Mouse (Mus musculus) E14TG2a.4 (cell line): ENCODE data around the gene Tesmin.
A peak's percentile ranks its signal among the peaks of the same experiment; 100 is the strongest.

Experiments
- H3K27me3 ChIP-seq: 2 replicates; pipeline ENCODE4 v1.6.1; 2014; ENCODE audit warnings: low read length, control low read depth; ENCODE audit not compliant: insufficient read depth
- H3K36me3 ChIP-seq: 2 replicates; pipeline ENCODE4 v1.6.1; 2014; ENCODE audit warnings: low read length, control low read depth; ENCODE audit not compliant: insufficient read depth
- H3K4me1 ChIP-seq: replicated peaks from 2 replicates; pipeline ENCODE4 v1.6.1; 2014; ENCODE audit warnings: low read depth, low read length, control low read depth
- H3K4me3 ChIP-seq: replicated peaks from 2 replicates; pipeline ENCODE4 v1.5.1; 2014; ENCODE audit warnings: mild to moderate bottlenecking, low read length
- H3K9me3 ChIP-seq: 2 replicates; pipeline ENCODE4 v1.6.1; 2014; ENCODE audit warnings: low read length, control low read depth
- CTCF ChIP-seq: conservative IDR thresholded peaks from 2 replicates; pipeline ENCODE4 v1.5.1; 2014; ENCODE audit warnings: low read length
- NANOG ChIP-seq: IDR thresholded peaks from 2 replicates; pipeline ENCODE4 v1.6.1; 2014; ENCODE audit warnings: borderline replicate concordance, low read length, mixed read lengths
- POU5F1 ChIP-seq: IDR thresholded peaks from 2 replicates; pipeline ENCODE4 v1.6.1; 2014; ENCODE audit warnings: low read length, borderline replicate concordance

Tesmin gene

DNA sequence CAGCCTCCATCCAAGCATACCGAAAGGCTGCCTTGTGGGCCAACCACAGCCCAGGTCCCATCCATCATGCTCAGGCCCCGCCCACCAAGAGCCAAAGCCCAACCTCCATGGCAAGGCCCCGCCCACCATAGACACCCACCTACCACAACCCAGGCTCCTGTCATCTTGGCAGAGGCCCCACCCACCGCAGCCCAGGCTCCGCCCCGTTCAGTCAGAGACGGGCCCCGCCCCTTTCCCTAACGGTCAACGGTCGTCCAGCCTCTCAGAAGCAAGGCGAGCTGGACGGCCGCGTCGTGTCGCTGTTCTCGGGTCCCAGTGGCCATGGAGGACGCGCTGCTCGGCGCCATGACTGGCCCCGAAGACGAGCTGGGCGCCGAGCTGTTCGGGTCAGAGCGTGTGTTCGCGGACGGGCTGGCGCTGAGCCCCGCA, at the start of gene Tesmin:
Tesmin (plus strand) TSS at position 229 of the 429 bp plus-strand sequence.
- TF ChIP-seq NANOG (no peak), CTCF (no peak), POU5F1 (no peak)
- Histone ChIP-seq H3K36me3 (peaks cover 35% of the 10 kb centered on the region), H3K4me1 (peaks cover 23% of the 10 kb centered on the region), H3K4me3 (peak within 1 kb of the TSS; percentile 85), H3K27me3 (no peaks in the 10 kb centered on the region), H3K9me3 (peaks cover 6% of the 10 kb centered on the region)

DNA sequence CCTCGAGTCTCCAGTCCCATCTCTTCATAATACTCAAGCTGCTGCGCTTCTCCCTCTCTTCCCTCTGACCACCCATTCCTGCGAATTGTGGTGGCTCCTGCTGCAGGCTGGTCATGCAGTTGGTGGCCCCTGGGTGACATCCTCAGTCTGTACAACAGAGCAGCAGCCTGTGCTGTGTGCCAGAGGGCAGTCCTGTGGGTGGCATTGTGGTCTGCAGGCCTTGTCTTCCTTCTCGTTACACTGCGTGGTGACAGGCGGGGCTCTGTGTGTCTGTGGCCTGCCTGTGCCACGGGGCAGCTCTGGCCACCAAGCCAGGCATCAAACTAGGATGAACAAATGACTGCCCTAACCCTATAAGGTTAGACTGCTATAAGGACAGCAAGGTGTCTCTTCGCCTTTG, 49.5 kb upstream of the Tesmin start:
- peaks cover 15% of the 10 kb centered on the region; the same call in 1 of the 2 replicates for H3K36me3 ChIP-seq
- peaks cover 38% of the 10 kb centered on the region for H3K4me1 ChIP-seq
- no peaks in the 10 kb centered on the region for H3K9me3 ChIP-seq
- no peaks in the 10 kb centered on the region for H3K27me3 ChIP-seq
- TF ChIP-seq NANOG (no peak), CTCF (no peak), POU5F1 (no peak)
- no peak overlapping the region for H3K4me3 ChIP-seq

DNA sequence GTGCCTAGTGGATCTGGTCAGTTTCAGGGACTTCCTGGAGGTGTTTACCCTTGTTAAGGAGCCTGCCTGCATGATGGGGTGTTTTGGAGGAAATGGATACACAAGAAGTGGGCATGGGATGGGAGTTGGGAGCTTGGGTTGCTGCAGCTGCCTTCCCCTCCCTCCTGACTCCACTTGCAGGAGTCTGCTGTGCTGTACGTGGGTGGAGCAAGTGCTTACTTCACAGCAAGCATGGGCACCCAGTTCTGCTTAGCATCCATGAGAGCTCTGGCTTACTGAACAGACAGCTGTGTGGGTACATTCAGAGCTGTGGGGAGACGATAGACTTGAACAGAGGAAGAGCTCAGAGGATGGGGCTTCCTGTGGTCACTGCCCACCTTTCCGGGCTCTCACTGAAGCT, 47.6 kb upstream of the Tesmin start:
- no peak for TF ChIP-seq CTCF
- no peak for TF ChIP-seq POU5F1
- no peak for TF ChIP-seq NANOG
- Histone ChIP-seq H3K4me3 (no peak overlapping the region), H3K36me3 (peaks cover 15% of the 10 kb centered on the region; the same call in 1 of the 2 replicates), H3K9me3 (no peaks in the 10 kb centered on the region), H3K27me3 (no peaks in the 10 kb centered on the region), H3K4me1 (peaks cover 39% of the 10 kb centered on the region)

DNA sequence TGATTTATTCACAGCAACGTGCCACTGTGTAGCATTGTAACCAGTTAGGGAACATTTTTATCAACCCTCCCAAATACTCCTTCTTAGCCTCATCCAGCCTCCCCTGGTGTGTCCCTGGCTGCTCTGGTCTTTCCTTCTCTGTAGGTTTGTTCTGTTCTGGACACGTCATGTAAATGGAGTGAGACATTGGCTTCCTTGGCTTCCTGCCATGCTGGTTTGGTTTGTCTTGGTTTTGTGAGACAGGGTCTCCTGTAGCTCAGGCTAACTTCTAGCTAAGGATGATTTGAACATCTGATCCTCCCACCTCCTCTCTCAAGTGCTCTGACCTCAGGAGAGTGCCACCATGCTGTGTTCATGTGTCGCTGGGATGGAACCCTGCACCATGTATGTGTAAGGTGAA, 44.7 kb upstream of the Tesmin start:
- H3K27me3 ChIP-seq = no peaks in the 10 kb centered on the region
- peaks cover 5% of the 10 kb centered on the region for H3K9me3 ChIP-seq

DNA sequence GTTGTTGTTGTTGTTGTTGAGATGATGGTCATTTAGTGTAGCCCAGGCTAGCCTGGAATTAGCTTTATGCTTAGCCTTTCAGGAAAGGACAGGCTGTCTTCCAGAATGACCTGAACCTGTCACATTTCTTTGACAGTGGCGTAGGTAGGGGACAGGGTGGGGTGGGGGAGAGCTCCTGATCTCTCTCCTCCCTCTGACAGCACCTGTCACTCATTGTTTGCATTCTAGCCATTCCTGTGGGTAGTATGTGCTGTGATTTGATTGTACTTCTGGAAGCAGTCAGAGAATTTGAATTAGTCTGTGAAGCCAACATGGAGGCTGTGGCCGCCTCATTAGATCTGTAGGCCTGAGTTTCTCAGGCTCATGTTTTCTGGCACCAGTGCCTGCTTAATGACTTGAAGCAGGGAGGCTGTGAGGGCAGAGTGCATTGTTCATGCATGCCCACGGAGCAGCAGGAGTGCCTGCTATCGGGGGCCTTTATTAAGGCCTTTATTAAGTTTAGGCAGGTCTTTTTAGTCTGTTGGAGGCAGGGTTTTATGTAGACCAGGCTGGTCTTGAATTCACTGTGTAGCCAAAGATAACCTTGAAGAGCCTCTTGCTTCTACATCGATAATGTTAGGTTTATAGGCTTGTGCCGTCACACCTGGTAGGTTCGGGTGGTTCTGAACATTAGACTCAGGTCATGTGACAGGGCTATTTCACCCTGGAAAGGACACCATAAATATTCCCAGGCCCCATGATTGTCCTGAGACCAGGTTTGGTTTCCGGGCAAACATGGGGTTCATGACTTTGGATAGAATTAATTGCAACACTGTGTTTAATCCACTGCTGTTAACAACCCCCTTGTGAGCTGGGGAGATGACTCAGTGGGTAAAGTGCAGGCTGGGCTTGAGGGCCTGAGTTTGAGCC, 43.8 kb upstream of the Tesmin start:
- no peak overlapping the region for H3K4me3 ChIP-seq
- peaks cover 22% of the 10 kb centered on the region for H3K36me3 ChIP-seq
- peaks cover 29% of the 10 kb centered on the region for H3K4me1 ChIP-seq
- no peak for TF ChIP-seq POU5F1
- TF ChIP-seq NANOG = no peak
- TF ChIP-seq CTCF = no peak
- no peaks in the 10 kb centered on the region for H3K27me3 ChIP-seq
- H3K9me3 ChIP-seq = peaks cover 5% of the 10 kb centered on the region

More for the DNA sequence above, 44.7 kb upstream of the Tesmin start:
- no peak overlapping the region for H3K4me3 ChIP-seq
- H3K4me1 ChIP-seq = peaks cover 37% of the 10 kb centered on the region
- peaks cover 12% of the 10 kb centered on the region for H3K36me3 ChIP-seq
- TF ChIP-seq NANOG (no peak), POU5F1 (no peak), CTCF (no peak)

DNA sequence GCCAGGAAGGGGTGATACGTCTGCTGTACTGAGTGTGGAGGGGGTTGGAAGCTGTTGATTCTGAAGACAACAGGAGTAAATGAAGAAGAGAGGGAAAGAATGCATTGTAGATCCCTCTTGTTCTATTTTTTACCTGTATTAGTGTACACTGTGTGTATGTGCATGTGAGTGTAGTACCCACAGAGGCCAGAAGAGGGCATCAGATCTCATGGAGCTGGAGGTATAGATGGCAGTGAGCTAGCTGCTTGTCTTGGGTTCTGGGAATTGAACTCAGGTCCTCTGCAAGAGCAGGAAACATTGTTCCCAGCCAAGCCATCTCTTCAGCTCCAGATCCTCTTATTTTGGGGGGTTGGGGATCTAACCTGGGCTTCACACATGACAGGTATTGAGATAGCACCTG, 40.9 kb upstream of the Tesmin start:
- H3K4me1 ChIP-seq = peaks cover 18% of the 10 kb centered on the region; the same call in 1 of the 2 replicates
- peaks cover 5% of the 10 kb centered on the region for H3K9me3 ChIP-seq
- TF ChIP-seq POU5F1 (no peak), CTCF (peak; percentile 57), NANOG (no peak)
- H3K4me3 ChIP-seq = no peak overlapping the region
- H3K27me3 ChIP-seq = no peaks in the 10 kb centered on the region
- peaks cover 47% of the 10 kb centered on the region for H3K36me3 ChIP-seq

DNA sequence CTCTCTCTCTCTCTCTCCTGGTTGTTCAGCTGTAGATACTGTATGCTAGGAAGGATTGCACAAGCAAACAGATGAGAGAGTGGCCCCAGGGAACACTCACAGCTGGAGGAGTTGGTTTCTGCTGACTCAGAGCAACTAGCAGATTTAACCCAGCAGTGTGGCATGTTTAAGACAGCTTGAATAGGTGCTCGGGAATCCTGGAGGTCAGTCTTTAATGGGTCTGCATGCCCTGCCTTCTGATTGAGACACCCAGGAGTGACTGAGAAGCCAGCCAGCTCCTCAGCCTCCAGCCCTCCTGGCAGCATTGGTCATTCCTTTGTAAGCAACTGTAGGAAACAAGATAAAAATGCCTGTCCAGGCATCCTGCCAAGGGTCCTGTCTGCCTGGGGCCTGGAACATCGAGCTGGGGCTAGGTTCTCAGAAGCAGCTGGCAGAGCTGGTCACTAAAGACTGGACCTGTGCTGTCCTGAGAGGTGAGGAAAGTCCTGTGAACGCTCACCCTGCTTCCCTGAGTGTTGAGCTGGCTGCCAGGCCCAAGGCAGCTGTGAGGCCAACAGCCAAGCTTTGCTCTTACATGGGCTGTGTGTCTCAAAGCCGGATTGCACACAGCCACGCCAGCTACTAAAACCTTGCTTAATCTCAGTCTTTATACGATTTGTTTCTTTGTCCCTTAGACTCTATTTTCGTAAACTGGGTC, 35.1 kb upstream of the Tesmin start:
- Histone ChIP-seq H3K4me3 (no peak overlapping the region), H3K9me3 (no peaks in the 10 kb centered on the region), H3K4me1 (peaks cover 18% of the 10 kb centered on the region), H3K27me3 (no peaks in the 10 kb centered on the region), H3K36me3 (peaks cover 82% of the 10 kb centered on the region)
- no peak for TF ChIP-seq NANOG
- no peak for TF ChIP-seq CTCF
- TF ChIP-seq POU5F1 = no peak

DNA sequence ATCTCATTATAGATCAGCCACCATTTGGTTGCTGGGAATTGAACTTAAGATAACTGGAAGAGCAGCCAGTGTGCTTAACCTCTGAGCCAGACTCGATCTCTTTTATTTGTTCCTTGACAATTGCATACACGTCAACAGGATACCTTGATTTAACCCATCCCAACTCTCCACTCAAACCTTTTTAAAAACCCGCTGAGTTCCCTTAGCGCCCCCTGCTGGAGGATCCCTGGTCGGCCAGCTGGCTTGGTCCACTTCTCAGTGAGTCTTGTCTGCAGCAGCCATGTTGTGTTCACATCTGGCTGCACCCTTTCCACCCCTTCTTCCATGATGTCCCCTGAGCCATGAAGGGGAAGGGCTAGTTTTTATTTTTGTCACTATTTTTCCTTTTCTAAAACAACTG, 33.6 kb upstream of the Tesmin start:
- H3K9me3 ChIP-seq = no peaks in the 10 kb centered on the region
- H3K36me3 ChIP-seq = peaks cover 78% of the 10 kb centered on the region
- no peaks in the 10 kb centered on the region for H3K27me3 ChIP-seq
- H3K4me1 ChIP-seq = peaks cover 18% of the 10 kb centered on the region
- TF ChIP-seq POU5F1 (no peak), CTCF (peak; percentile 86)
- H3K4me3 ChIP-seq = no peak overlapping the region
